Mouse (Mus musculus): Measurements from ENCODE around the gene Nle1.

GRCm38 (mm10) chr11:82866850-82867564 lies 41.2 kb downstream of the Nle1 start:
- no peak for TF ChIP-seq CTCF (IDR thresholded peaks at IDR 0.05; ENCODE audit: borderline replicate concordance, control insufficient read depth, extremely low read depth, insufficient read depth, low read length, poor library complexity)
- no peak for TF ChIP-seq POLR2A (IDR thresholded peaks at IDR 0.05; ENCODE audit: control insufficient read depth, extremely low read depth, insufficient read depth, low read length, poor library complexity)
